Mouse (Mus musculus): Measurements from ENCODE around the gene Sox3. TPM values are rescaled to one million over a fixed set of nuclear protein-coding genes. Genes with fewer than 3 reads are reported as not detected.

Gene Sox3
- 0.06 TPM in 1 of 2 replicates, not detected in the other for polyA plus RNA-seq (2015; fragmentation: Nextera tagmentation; extraction: Ambion mirVana)

DNA sequence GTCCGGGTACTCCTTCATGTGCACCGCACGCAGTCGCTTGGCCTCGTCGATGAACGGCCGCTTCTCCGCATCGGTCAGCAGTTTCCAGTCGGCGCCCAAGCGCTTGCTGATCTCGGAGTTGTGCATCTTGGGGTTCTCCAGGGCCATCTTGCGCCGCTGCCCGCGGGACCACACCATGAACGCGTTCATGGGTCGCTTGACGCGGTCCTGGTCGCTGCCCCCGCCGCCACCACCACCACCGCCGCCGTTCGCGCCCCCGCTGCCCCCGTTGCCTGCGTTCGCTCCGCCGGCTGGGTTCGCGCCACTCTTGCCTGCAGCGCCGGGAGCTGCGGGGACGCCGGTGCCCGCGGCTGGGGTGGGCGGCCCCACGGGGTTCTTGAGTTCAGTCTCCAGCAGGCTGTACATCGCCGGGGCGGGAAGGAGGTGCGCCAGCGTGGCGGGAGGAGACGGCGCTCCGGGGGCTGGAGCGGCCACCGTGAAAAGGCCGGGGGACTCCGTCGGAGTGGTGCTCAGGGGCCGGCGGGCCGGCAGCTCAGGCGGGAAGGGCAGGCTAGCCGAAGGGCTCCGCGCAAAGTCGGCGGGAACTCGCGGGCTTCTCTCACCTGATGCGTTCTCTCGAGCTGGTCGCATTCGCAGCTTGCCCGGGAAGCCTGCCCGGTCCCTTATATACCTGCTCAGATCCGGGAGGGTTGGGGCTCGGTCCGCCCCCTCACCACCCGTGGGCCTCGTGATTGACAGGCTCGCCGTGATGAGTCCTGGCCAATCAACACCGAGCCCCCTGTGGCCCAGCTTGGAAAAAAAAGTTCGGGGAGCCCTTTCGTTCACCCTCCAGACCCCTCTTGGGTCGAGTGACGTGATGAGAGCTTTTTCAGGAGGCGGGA lies at the start of gene Sox3:
Gene Sox3, minus strand, starts transcription at position 630 of the 881 bp plus-strand sequence.
- Histone ChIP-seq H3K4me1 (ENCODE audit: insufficient read depth, low read depth, low read length) (no peaks in the 10 kb centered on the region), H3K36me3 (ENCODE audit: insufficient read depth, low read length) (no peaks in the 10 kb centered on the region), H3K9ac (replicated peaks; ENCODE audit: low read depth) (no peak within 1 kb of the TSS), H3K9me3 (ENCODE audit: low read length) (no peaks in the 10 kb centered on the region), H3K27ac (ENCODE audit: low read length) (no peak within 1 kb of the TSS), H3K27me3 (replicated peaks; ENCODE audit: insufficient read depth, low read length) (peaks cover 20% of the 10 kb centered on the region; the same call in 1 of the 2 replicates), H3K4me2 (replicated peaks; ENCODE audit: low read depth, low read length) (peak within 1 kb of the TSS; percentile 68), H3K4me3 (ENCODE audit: low read depth, low read length) (peak within 1 kb of the TSS; percentile 35)
- DNase-seq (ENCODE audit: low spot score) (no peak), ATAC-seq (no peak)
- TF ChIP-seq CTCF (IDR thresholded peaks at IDR 0.05) = no peak
- TF ChIP-seq EP300 (IDR thresholded peaks at IDR 0.05) = no peak
- WGBS = 10% methylated on average over 38 of the region's 92 CpGs

DNA sequence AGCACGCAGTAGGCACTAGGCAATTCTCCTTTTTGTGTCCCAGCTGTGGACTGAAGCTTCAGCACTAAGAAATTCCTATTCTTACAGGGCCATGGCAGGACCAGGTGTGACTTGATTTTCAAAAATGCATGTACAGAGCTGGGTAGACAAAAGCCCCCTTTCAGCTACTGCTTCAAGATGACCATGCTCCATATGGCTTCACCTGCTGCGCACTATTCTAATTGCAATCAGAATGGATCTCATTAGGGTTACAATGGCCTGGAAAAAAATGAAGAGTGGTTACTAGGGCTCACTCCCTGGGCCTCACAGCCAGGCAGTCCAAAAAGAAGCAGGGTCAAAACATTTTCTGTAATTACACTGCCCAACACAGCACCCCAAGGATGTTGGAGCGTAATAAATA lies 47.0 kb upstream of the Sox3 start:
- no peak overlapping the region for H3K4me2 ChIP-seq (replicated peaks; ENCODE audit: low read depth, low read length)
- H3K9ac ChIP-seq (replicated peaks; ENCODE audit: low read depth) = no peak overlapping the region
- DNase-seq (ENCODE audit: low spot score) (no peak), ATAC-seq (no peak)
- no peak for TF ChIP-seq EP300 (IDR thresholded peaks at IDR 0.05)
- no peak for TF ChIP-seq CTCF (IDR thresholded peaks at IDR 0.05)
- no peak overlapping the region for H3K4me3 ChIP-seq (ENCODE audit: low read depth, low read length)
- H3K27ac ChIP-seq (ENCODE audit: low read length) = no peak overlapping the region
- H3K36me3 ChIP-seq (ENCODE audit: insufficient read depth, low read length) = no peaks in the 10 kb centered on the region
- no peaks in the 10 kb centered on the region for H3K9me3 ChIP-seq (ENCODE audit: low read length)
- H3K4me1 ChIP-seq (ENCODE audit: insufficient read depth, low read depth, low read length) = no peaks in the 10 kb centered on the region
- WGBS = 85% methylated on average over 3 of the region's 3 CpGs
- H3K27me3 ChIP-seq (replicated peaks; ENCODE audit: insufficient read depth, low read length) = no peaks in the 10 kb centered on the region

DNA sequence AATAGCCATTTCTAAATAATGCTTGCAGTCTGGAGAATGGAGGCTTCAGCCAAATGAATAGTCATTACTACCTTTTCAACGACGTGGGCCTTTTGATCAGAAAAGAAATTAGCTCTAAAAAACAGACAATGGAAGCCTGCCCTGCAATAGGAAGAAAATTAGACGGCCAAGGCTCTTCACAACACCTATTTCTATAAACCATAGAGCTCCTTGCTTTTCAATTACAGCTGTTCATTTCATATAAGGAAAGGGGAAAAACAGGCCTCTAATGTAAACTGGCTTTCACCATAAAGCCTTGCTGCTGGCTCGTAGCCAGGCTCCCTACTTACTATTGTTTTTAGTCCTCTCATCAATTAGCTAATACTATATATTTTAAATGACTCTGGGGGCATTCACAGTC lies 6.3 kb upstream of the Sox3 start:
- H3K9me3 ChIP-seq (ENCODE audit: low read length) = no peaks in the 10 kb centered on the region
- TF ChIP-seq CTCF (IDR thresholded peaks at IDR 0.05) = no peak
- H3K27me3 ChIP-seq (replicated peaks; ENCODE audit: insufficient read depth, low read length) = 0 out of 2 replicates have a peak, but pooled peaks cover 11% of the 10 kb centered on the region
- ATAC-seq (no peak), DNase-seq (ENCODE audit: low spot score) (no peak)
- H3K9ac ChIP-seq (replicated peaks; ENCODE audit: low read depth) = no peak overlapping the region
- 27% methylated on average over 4 of the region's 4 CpGs for WGBS
- no peak overlapping the region for H3K27ac ChIP-seq (ENCODE audit: low read length)
- H3K4me1 ChIP-seq (ENCODE audit: insufficient read depth, low read depth, low read length) = no peaks in the 10 kb centered on the region
- H3K4me2 ChIP-seq (replicated peaks; ENCODE audit: low read depth, low read length) = no peak overlapping the region
- H3K36me3 ChIP-seq (ENCODE audit: insufficient read depth, low read length) = no peaks in the 10 kb centered on the region
- no peak overlapping the region for H3K4me3 ChIP-seq (ENCODE audit: low read depth, low read length)

DNA sequence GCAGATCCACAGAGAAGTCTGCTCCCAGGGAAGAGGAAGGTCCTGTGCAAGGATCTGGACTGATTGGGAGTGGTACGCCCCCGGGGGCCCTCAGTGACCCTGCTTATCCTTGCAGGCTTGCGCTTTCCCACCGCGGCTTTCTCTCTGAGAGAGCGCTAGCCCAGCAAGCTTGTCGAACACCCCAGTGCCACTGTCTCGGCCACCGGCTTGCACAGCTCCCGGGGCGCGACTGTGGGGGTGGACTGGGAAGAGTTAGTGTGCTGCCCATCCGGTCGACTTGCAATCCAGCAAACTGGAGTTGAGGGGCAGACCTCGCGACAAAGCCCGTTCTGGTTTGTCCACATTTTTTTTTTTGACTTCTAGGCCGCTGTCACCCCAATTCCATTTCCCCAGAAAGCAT lies 5.4 kb upstream of the Sox3 start:
- Histone ChIP-seq H3K36me3 (ENCODE audit: insufficient read depth, low read length) (no peaks in the 10 kb centered on the region), H3K4me3 (ENCODE audit: low read depth, low read length) (no peak overlapping the region), H3K27ac (ENCODE audit: low read length) (no peak overlapping the region), H3K4me1 (ENCODE audit: insufficient read depth, low read depth, low read length) (no peaks in the 10 kb centered on the region), H3K9ac (replicated peaks; ENCODE audit: low read depth) (no peak overlapping the region), H3K9me3 (ENCODE audit: low read length) (no peaks in the 10 kb centered on the region), H3K4me2 (replicated peaks; ENCODE audit: low read depth, low read length) (no peak overlapping the region), H3K27me3 (replicated peaks; ENCODE audit: insufficient read depth, low read length) (peaks cover 15% of the 10 kb centered on the region; the same call in 1 of the 2 replicates)
- 21% methylated on average over 17 of the region's 18 CpGs for WGBS
- DNase-seq (ENCODE audit: low spot score) = no peak
- ATAC-seq = no peak
- TF ChIP-seq EP300 (IDR thresholded peaks at IDR 0.05) (no peak), CTCF (IDR thresholded peaks at IDR 0.05) (no peak)

DNA sequence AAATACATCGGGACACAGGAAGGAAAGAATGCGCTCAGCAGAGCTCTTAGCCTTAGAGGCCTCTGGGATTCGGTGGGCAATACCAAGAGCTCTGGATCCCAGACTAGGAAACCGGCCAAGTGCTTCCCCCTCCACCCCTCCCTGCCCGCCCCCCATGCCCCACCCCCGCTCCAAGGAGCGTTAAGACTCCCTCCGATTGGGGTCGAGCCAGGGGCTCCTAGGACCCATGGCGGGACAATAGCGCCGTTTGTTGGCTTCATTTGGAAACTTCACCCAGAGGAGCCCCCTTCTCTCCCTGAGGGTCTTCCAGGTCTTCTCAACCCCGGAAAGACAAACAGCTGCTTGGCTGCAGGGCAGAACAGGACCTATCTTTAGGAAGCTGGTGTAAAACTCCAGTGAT lies 3.1 kb upstream of the Sox3 start:
- DNase-seq (ENCODE audit: low spot score) = no peak
- Histone ChIP-seq H3K36me3 (ENCODE audit: insufficient read depth, low read length) (no peaks in the 10 kb centered on the region), H3K4me1 (ENCODE audit: insufficient read depth, low read depth, low read length) (no peaks in the 10 kb centered on the region), H3K4me2 (replicated peaks; ENCODE audit: low read depth, low read length) (no peak overlapping the region), H3K9ac (replicated peaks; ENCODE audit: low read depth) (no peak overlapping the region), H3K27me3 (replicated peaks; ENCODE audit: insufficient read depth, low read length) (peaks cover 20% of the 10 kb centered on the region; the same call in 1 of the 2 replicates), H3K9me3 (ENCODE audit: low read length) (no peaks in the 10 kb centered on the region), H3K27ac (ENCODE audit: low read length) (no peak overlapping the region), H3K4me3 (ENCODE audit: low read depth, low read length) (no peak overlapping the region)
- ATAC-seq = no peak
- WGBS = 8% methylated on average over 10 of the region's 13 CpGs
- TF ChIP-seq EP300 (IDR thresholded peaks at IDR 0.05) = no peak
- TF ChIP-seq CTCF (IDR thresholded peaks at IDR 0.05) = no peak

DNA sequence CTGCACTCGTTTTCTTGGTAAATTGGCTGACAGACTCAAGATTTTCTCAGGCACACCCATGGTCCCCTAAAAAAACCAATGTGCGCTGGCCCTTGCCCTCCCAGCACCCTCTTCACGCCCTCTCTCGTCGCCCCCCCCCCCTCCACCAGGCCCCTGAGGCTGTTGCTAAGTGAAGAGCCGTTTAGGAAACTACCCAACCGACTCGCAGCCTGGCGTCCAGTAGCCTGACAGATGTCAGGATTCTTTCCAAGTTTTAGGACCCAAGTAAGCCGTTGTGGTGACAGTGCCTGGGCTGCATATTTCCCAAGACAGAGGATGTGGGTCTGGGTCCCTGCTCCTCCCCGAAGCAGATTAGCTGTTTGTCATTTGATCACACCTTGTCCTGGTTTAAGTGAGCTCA lies 2.2 kb upstream of the Sox3 start:
- Histone ChIP-seq H3K4me1 (ENCODE audit: insufficient read depth, low read depth, low read length) (no peaks in the 10 kb centered on the region), H3K36me3 (ENCODE audit: insufficient read depth, low read length) (no peaks in the 10 kb centered on the region), H3K4me3 (ENCODE audit: low read depth, low read length) (no peak overlapping the region), H3K4me2 (replicated peaks; ENCODE audit: low read depth, low read length) (no peak overlapping the region), H3K27ac (ENCODE audit: low read length) (no peak overlapping the region), H3K27me3 (replicated peaks; ENCODE audit: insufficient read depth, low read length) (peaks cover 20% of the 10 kb centered on the region; the same call in 1 of the 2 replicates), H3K9ac (replicated peaks; ENCODE audit: low read depth) (no peak overlapping the region), H3K9me3 (ENCODE audit: low read length) (no peaks in the 10 kb centered on the region)
- 13% methylated on average over 8 of the region's 11 CpGs for whole genome bisulfite sequencing
- ATAC-seq (no peak), DNase-seq (ENCODE audit: low spot score) (no peak)
- TF ChIP-seq CTCF (IDR thresholded peaks at IDR 0.05) = no peak
- no peak for TF ChIP-seq EP300 (IDR thresholded peaks at IDR 0.05)

All from lung, postnatal 0 days (tissue).